Mouse (Mus musculus): Measurements from ENCODE around the gene Snx5. TPM values are rescaled to one million over a fixed set of nuclear protein-coding genes. Genes with fewer than 3 reads are reported as not detected.
A peak's percentile ranks its signal among the peaks of the same experiment; 100 is the strongest.

The Snx5 gene
- polyA plus RNA-seq, 1 experiment = 89.1 TPM

DNA sequence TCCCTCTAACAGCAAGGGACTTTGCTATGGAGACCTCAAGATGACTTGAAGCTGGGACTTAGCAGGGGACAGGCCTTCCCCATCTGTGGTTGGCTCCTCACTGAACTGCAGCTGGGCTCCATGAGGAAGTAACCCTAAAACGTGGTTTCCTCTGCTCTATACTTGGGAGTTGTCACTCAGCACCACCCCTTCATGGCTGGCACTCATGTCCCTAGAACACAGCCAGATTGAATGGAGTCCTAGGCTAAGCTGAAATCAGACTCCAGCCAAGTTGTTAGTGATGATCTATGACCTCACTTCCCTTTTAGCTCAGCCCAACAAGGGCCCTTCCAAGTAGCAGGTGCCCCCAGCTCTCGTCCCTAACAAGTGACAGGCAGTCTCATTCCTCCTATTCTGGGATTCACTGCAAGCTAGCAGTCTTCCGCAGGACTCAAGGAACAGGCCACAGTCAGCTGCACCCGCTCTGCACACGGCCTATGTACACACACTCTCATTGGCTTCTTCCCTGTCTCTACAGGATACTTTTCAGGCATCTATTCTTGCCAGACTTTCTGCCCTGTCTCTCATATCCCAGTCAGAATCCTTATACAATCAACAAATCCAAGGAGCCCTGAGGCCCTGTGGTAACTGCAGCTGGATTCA lies 23.2 kb downstream of the Snx5 start:
- H3K27ac ChIP-seq (replicated peaks; ENCODE audit: low read depth, low read length) = peak overlapping the region; percentile 32
- no peak overlapping the region for H3K4me3 ChIP-seq (ENCODE audit: insufficient read depth, low read depth, low read length)
- H3K4me1 ChIP-seq (ENCODE audit: control insufficient read depth, insufficient read depth, insufficient read length, low read length) = peaks cover 2% of the 10 kb centered on the region

GRCm38 (mm10) chr2:144246270-144246669 lies 24.4 kb downstream of the Snx5 start:
- no peak overlapping the region for H3K4me3 ChIP-seq (ENCODE audit: insufficient read depth, low read depth, low read length)
- 0 out of 2 replicates have a peak overlapping the region, but pooled peaks have one; percentile 58 for H3K27ac ChIP-seq (replicated peaks; ENCODE audit: low read depth, low read length)
- H3K4me1 ChIP-seq (ENCODE audit: control insufficient read depth, insufficient read depth, insufficient read length, low read length) = peaks cover 2% of the 10 kb centered on the region

- peak overlapping the region; percentile 58 for H3K27ac ChIP-seq (replicated peaks; ENCODE audit: low read depth, low read length)
- H3K4me1 ChIP-seq (ENCODE audit: control insufficient read depth, insufficient read depth, insufficient read length, low read length) = peaks cover 2% of the 10 kb centered on the region
- no peak overlapping the region for H3K4me3 ChIP-seq (ENCODE audit: insufficient read depth, low read depth, low read length)
These were observed 25.2 kb downstream of the Snx5 start for GRCm38 (mm10) chr2:144245464-144245863.

- Histone ChIP-seq H3K27ac (replicated peaks; ENCODE audit: low read depth, low read length) (no peak overlapping the region), H3K4me3 (ENCODE audit: insufficient read depth, low read depth, low read length) (no peak overlapping the region), H3K4me1 (ENCODE audit: control insufficient read depth, insufficient read depth, insufficient read length, low read length) (no peaks in the 10 kb centered on the region)
These were observed 30.4 kb downstream of the Snx5 start for GRCm38 (mm10) chr2:144240095-144240899.

GRCm38 (mm10) chr2:144239318-144239717 lies 31.4 kb downstream of the Snx5 start:
- no peak overlapping the region for H3K27ac ChIP-seq (replicated peaks; ENCODE audit: low read depth, low read length)
- no peaks in the 10 kb centered on the region for H3K4me1 ChIP-seq (ENCODE audit: control insufficient read depth, insufficient read depth, insufficient read length, low read length)

GRCm38 (mm10) chr2:144238341-144238740 lies 32.4 kb downstream of the Snx5 start:
- Histone ChIP-seq H3K27ac (replicated peaks; ENCODE audit: low read depth, low read length) (no peak overlapping the region), H3K4me1 (ENCODE audit: control insufficient read depth, insufficient read depth, insufficient read length, low read length) (no peaks in the 10 kb centered on the region), H3K4me3 (ENCODE audit: insufficient read depth, low read depth, low read length) (no peak overlapping the region)

More at GRCm38 (mm10) chr2:144239318-144239717, 31.4 kb downstream of the Snx5 start:
- H3K4me3 ChIP-seq (ENCODE audit: insufficient read depth, low read depth, low read length) = no peak overlapping the region

GRCm38 (mm10) chr2:144236791-144237584 lies 33.7 kb downstream of the Snx5 start:
- Histone ChIP-seq H3K4me3 (ENCODE audit: insufficient read depth, low read depth, low read length) (no peak overlapping the region), H3K27ac (replicated peaks; ENCODE audit: low read depth, low read length) (no peak overlapping the region), H3K4me1 (ENCODE audit: control insufficient read depth, insufficient read depth, insufficient read length, low read length) (no peaks in the 10 kb centered on the region)

DNA sequence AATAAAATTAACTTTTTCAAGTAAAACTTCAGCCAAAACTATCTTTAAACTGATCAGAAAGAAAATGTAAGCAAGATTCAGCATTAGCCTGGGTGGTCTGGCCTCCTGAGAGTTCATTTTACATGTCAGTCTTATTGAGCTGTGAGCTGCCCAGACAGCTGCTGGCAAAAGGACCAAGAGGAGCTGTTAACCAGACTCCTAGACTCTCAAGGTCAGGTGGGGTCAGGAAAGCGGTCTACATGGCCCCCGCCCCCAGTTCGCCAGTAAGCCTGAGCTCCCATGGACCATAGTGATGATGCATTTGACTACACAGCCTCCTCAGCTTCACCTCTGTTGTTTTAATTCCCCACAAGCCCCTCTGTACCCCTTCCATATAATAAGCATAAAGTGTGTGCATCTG lies 34.9 kb downstream of the Snx5 start:
- Histone ChIP-seq H3K4me1 (ENCODE audit: control insufficient read depth, insufficient read depth, insufficient read length, low read length) (no peaks in the 10 kb centered on the region), H3K27ac (replicated peaks; ENCODE audit: low read depth, low read length) (no peak overlapping the region), H3K4me3 (ENCODE audit: insufficient read depth, low read depth, low read length) (no peak overlapping the region)

- no peak overlapping the region for H3K4me3 ChIP-seq (ENCODE audit: insufficient read depth, low read depth, low read length)
- no peaks in the 10 kb centered on the region; the same call in 1 of the 2 replicates for H3K4me1 ChIP-seq (ENCODE audit: control insufficient read depth, insufficient read depth, insufficient read length, low read length)
- no peak overlapping the region for H3K27ac ChIP-seq (replicated peaks; ENCODE audit: low read depth, low read length)
These were observed 37.2 kb downstream of the Snx5 start for GRCm38 (mm10) chr2:144233534-144233933.

- Histone ChIP-seq H3K4me3 (ENCODE audit: insufficient read depth, low read depth, low read length) (no peak overlapping the region), H3K27ac (replicated peaks; ENCODE audit: low read depth, low read length) (no peak overlapping the region), H3K4me1 (ENCODE audit: control insufficient read depth, insufficient read depth, insufficient read length, low read length) (no peaks in the 10 kb centered on the region; the same call in 1 of the 2 replicates)
These were observed 39.6 kb downstream of the Snx5 start for GRCm38 (mm10) chr2:144231115-144231514.

DNA sequence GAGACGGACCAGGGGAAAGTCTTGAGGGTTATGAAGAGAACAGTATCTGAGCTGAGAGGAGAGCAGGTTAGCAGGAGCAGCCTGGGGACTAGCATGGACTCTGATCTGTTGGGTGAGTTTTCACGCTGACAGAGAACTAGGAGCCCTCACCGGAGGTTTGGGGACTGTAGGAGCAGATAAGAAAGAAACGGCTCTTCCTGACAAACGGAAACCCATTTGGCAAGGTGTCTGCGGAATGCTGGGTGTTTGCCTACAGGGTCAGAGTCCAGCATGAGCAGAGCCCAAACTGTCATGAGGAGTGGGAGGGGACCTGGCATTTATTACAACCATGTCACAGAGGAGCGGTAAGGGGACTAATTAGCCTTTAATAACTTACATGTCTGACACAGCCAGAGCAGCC lies 40.2 kb downstream of the Snx5 start:
- no peak overlapping the region for H3K4me3 ChIP-seq (ENCODE audit: insufficient read depth, low read depth, low read length)
- H3K27ac ChIP-seq (replicated peaks; ENCODE audit: low read depth, low read length) = no peak overlapping the region
- H3K4me1 ChIP-seq (ENCODE audit: control insufficient read depth, insufficient read depth, insufficient read length, low read length) = no peaks in the 10 kb centered on the region; the same call in 1 of the 2 replicates

DNA sequence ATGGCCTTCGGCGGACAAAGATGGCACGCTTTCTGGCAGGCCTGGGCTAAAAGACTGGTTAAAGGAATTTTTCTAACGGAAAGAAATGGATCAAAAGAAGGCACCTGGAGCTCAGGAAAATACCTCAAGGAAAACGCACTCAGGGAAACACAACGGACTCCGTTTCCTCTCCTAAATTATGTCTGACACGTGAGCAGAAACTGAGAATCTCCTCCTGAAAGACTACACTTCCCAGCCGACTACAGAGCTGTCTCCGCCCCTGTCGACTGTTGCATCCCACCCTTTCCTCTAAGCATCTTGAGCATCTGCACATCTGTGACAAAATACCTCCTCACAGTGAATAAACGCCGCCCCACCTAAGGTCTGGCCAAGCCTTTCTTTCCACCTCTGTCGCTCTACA lies 41.1 kb downstream of the Snx5 start:
- Histone ChIP-seq H3K27ac (replicated peaks; ENCODE audit: low read depth, low read length) (no peak overlapping the region), H3K4me1 (ENCODE audit: control insufficient read depth, insufficient read depth, insufficient read length, low read length) (no peaks in the 10 kb centered on the region; the same call in 1 of the 2 replicates)

DNA sequence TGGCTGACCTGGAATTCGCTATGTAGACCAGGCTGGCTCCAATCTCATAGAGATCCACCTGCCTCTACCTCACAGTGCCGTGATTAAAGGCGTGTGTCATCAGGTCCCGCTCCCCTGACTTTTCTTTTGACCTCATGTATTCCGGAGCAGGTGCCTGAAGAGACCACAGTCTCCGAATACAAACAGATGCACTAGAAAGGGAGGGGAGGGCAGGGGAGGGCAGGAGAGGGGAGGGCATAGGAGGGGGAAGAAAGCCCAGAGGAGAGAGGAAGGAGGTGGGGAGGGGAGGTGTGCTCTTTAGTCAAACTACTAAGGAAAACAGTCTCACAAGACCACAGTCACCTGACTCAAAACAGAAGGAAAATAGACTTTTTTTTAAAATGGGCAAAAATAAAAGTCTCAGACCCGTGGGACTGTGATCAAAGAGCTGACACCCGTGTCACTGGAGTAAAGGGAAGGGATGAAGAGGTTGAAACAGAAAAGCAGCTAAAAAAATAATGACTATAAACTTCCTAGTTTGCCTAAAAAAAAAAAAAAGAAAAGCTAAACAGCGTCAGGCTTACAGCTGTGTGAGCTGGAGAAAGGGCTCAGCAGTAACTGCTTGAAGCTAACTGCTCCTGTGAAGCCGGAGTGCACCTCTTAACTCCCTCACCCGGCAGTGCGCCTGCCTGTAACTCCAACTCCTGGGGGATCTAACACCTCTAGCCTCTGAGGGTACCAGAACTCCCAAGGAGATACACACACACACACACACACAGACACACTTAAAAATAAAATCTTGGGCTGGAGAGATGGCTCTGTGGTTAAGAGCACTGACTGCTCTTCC lies 42.0 kb downstream of the Snx5 start:
- no peak overlapping the region for H3K4me3 ChIP-seq (ENCODE audit: insufficient read depth, low read depth, low read length)
- H3K4me1 ChIP-seq (ENCODE audit: control insufficient read depth, insufficient read depth, insufficient read length, low read length) = no peaks in the 10 kb centered on the region; the same call in 1 of the 2 replicates
- no peak overlapping the region for H3K27ac ChIP-seq (replicated peaks; ENCODE audit: low read depth, low read length)

More for the DNA sequence above, 41.1 kb downstream of the Snx5 start:
- H3K4me3 ChIP-seq (ENCODE audit: insufficient read depth, low read depth, low read length) = no peak overlapping the region

DNA sequence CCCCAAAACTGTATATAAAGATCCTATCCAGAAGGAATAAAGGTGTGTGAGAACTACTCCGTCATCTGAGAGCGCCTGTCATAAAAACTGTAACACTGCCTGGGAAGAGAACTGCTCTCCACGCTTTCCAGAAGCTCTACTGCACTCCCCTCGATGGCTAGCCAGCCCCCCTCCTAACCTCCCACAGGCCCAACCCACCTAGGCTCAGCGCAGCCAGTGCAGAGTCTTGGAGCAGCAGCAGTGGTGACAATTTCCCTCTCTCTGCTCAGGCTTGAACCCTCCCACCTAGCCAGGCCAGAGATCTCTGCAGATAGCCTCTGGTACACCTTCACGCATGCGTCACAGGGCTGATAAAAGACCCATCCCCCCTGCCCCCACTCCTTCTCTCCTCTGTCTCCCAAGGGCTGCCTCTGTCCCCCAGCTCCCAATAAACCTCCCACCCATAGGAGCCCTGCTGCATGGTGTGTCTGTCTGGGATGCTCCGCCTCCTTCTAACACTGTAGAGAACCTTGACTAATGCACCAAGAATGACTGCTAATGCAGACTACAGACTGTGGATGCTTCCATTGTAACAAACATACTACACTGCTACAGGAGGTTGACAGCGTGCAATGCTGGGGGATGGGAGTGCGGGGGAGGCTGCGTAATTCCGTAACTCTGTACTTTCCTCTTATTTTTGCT lies 43.7 kb downstream of the Snx5 start:
- Histone ChIP-seq H3K27ac (replicated peaks; ENCODE audit: low read depth, low read length) (no peak overlapping the region), H3K4me1 (ENCODE audit: control insufficient read depth, insufficient read depth, insufficient read length, low read length) (no peaks in the 10 kb centered on the region; the same call in 1 of the 2 replicates), H3K4me3 (ENCODE audit: insufficient read depth, low read depth, low read length) (no peak overlapping the region)
